Mouse (Mus musculus): Measurements from ENCODE around the gene Rho.

The Rho gene

DNA sequence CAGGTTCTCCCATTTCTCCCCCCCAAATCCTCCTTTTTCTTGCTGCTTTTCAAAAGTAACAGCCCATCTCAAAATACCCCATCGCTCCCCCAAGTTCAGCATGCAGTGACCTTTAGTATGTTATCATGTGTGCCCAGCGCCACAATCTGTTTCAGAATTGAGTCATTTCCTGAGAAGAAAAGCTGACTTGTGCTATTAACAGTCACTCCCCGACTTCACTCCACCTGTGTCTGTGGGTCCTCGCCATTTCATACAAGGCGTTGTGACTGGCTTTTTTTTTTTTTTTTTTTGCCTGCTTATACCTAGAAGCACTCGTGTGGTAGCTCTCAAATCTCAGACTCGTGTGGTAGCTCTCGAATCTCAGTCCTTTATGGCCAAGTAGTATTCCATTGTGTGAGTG is 14.1 kb downstream of the Rho start:
- in situ Hi-C loops (cut with MboI; ENCODE audit: unreplicated experiment in 2 of 2), result loop anchor here in 1 of 2 experiments (5.0 kb wide), 1 partner anchor 37 kb away; no protein-coding TSS in a partner anchor

DNA sequence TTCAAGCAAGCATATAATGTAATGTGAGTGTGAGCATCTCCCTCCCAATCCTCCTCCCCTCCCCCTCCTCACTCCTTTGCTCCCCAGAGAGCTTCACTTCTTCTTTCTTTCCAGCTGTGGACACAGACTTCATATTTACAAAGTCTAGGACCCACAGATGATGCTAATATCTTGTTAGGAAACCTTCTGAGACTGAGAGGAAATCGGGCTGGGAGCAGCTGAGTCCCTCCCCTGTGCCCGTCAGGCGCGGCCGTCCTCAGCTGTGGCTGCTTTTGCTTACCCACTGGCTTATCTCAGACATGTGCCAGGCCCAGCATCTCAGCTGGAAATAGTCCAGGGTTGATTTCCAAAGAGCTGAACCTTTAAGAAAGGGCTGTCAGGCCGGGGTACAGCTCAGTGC is 14.8 kb downstream of the Rho start:
- in situ Hi-C loops (cut with MboI; ENCODE audit: unreplicated experiment in 2 of 2), result loop anchor here in 1 of 2 experiments (5.0 kb wide), 1 partner anchor 36 kb away; no protein-coding TSS in a partner anchor

DNA sequence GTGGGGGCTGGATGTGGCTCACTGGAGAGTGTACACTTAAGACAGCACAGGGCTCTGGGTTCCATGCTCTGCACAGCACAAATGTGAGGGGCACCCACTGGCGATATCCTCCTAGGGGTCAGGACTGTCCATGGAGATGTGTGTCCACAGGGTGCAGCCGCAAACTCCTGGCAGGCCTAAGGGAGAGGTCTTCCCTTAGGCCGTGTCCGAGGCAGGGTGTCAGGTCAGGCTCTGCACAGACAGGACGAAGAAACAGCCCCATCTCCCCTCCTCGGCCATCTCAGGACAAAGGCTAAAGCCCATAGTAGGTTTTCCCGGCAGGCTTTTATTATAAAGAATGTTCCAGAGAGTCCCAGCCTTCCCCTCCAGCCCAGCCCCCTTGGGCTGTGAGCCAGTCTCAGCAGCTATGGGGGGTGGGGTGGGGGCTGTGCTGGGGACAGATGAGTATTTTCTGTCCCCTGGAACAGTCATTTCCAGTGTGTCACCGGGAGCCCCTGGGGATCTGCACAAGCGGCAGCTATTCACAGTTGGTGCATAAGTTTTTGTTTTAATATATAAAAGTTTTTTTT is 23.0 kb downstream of the Rho start:
- in situ Hi-C loops (cut with MboI; ENCODE audit: unreplicated experiment in 2 of 2), result no loop called here

DNA sequence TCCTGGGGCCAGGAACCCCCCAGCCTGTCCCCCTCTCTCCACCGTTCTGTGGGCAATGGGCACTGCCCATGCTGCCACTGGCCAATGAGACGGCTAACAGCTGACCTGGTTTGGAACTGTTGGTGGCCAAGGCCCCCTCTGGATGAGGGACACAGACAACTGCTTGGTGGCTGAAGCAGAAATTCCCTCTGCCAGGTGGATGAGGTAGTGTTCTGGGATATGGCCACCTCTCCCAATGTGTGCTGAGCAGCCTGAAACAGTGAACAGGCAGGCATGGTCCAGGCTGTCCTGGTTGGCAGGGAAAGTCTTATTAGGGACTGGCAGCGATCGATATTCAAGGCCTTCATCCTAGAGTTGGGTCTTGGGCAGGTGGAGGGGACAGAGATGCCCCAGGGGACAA is 23.6 kb downstream of the Rho start:
- in situ Hi-C loops (cut with MboI; ENCODE audit: unreplicated experiment in 2 of 2), result no loop called here

DNA sequence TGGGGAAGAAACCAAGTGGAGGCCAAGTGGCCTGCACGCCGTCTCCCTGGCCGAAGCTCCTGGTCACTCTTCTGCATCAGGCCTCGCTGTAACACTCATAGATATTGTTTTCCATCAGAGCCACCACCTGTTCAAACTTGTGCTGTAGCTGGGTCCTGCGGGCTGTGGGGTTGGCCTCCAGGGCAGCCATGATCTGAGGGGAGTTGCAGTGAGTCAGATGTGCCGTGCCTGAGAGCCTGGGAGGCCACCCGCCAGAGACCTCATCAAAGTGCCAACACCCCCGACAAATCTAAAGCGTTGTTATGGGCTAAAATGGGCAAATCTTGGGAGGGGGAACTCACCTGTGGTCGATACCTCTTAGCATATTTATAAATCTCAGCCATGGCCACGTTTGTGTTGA is 24.1 kb downstream of the Rho start:
- in situ Hi-C loops (cut with MboI; ENCODE audit: unreplicated experiment in 2 of 2), result no loop called here

DNA sequence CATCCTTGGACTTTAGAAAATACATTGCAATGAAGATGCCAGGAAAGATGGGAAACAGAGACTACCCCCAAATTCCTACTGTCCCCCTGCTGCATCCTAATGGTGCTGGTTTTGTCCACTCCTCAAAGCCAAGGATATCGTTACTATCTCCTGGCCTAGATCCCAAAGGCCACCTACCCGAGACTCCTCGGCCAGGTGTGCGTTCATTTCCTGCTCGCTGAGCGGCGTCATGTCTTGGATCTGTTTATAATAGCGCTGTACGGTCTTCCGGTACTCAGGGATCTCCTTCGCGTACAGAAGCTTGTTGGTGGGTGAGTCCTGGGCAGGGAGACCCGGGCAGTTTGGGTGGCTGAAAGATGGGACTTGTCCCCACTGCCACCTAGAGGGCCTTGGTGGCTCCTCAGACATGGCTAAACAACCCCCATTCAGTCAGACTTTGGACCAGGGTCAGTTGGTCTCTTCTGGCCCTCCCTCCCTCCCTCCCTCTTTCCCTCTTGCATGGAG is 24.9 kb downstream of the Rho start:
- in situ Hi-C loops (cut with MboI; ENCODE audit: unreplicated experiment in 2 of 2), result no loop called here

DNA sequence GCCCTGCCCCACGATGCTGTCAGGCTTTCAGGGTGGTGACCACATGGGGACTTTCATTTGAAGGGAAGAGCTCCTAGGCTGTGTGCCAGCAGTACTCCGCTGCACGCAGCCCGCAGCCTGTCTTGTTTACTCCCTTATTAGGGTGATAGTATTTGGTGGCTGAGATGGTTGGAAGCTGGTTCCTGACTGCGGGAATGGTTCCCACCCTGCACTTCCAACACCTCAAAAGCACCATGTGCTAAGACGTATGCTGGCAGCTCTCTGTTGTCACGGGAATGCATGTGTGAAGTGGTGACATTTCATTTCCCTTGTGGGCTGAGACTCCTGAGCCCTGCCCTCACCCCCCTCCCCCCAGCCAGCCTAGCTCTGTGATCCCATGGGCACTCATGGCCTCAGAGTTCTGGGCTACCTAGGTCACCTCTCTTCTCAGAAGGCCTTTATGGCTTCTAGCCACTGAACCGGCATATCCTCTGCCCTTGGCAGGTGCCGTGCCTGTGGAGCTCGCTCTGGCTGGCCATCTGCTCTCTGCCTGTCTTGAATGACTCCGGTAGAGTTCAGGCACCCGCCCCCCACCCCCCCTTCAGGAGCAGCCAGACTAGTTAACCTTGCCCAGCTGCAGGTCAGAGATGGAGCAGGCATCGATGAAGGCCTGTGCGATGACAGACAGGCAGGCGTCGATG is 25.5 kb downstream of the Rho start:
- in situ Hi-C loops (cut with MboI; ENCODE audit: unreplicated experiment in 2 of 2), result no loop called here

DNA sequence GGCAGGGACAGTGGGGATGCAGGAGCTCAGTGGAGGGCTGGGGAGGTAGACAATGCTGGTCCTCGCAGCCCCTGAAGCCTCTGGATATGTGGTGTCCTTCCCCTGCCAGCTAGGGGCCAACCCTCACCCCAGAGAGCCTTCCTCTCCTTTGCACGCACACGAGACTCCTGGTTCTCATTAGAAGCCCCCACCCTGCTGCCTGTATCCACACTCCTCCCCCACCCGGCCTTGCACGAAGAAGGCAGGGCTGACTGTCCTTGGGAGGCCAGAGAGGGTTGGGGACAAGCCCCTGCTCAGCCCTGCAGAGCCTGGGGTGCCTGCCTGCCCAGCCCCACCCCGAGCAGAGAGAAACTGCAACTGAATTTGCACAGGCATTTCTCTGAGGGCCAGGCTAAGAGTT is 26.1 kb downstream of the Rho start:
- in situ Hi-C loops (cut with MboI; ENCODE audit: unreplicated experiment in 2 of 2), result no loop called here

DNA sequence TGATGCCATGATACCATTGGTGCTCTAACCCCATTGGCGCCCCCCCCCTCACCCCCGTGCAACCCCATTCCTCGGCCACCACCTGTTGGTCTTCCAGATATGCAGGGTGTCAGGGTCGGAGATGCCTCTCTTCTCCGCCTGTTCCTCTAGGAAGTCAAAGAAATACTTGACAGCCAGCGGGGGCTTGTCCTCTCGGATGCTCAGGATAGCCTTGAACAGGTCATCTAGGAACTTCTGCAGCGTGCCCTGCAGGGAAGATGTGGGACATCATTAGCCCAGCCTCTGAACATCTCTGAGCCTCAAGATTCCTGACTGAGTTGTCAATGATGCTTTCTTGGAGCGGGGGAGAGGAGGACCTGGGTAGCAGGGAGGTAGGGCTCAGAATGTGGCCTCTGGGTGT is 26.9 kb downstream of the Rho start:
- in situ Hi-C loops (cut with MboI; ENCODE audit: unreplicated experiment in 2 of 2), result no loop called here

DNA sequence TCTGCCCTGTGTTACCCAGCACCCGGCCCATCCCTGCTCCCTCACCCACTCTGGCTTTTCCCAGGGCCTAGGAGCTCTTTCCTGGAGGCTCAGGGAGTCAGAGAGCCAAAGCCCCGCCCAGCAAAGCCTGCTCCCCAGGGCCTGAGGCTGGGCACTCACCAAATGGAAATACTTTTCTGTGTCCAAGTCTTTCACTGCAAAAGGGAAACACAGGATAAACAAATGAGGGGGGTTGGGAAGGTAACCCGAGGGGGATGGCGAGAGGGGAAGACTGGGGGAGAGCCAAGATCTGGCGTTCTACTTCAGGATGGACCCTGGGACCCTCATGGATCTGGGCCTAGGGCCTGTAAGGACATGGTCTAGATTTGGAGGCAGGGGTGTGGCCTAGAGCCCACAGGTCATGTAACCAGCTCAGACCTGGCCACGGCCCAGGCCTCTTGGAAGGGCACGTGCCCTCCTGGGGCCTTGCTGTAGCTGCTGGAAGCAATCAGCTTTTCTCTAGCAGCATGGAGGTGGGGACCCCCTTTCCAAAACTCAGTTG is 27.7 kb downstream of the Rho start:
- in situ Hi-C loops (cut with MboI; ENCODE audit: unreplicated experiment in 2 of 2), result no loop called here

DNA sequence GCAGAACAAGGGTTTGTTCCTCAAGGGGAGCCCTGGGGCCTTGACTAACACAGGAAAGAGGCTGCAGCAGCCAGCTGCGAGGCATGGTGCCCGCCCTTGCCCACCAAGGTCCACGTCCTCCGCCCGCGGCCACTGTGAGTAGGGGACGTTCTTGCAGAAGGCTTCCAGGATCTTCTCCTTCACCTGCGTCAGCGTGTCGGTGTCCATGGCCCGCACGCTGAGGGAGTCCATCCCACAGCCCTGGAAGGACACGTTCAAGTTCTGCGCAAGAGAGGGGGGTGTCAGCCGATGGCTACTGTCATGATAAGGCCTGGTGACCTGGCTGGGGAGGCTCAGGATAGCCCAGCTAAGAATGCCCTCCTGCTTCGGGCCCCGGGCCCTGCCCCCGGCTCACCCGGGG is 28.8 kb downstream of the Rho start:
- in situ Hi-C loops (cut with MboI; ENCODE audit: unreplicated experiment in 2 of 2), result no loop called here

DNA sequence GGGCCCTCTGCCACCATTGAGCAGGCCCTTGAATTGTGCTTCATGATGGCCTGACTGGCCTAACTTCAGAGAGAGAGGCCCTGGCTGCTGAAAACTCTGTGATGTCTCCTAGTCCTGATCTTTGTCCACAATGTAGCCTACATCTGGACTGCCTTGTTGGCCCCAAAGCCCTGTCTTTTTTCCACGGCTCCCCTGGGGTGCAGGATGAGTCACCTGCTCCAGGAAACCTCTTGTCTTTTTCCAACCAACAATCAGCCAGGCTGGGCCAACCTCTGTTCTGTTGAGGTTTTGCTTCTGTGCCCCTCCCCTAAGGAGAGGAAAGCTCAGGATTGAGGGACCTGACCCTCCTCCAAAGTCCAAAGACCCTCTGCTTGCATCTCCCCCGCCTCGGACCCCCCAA is 30.2 kb downstream of the Rho start:
- in situ Hi-C loops (cut with MboI; ENCODE audit: unreplicated experiment in 2 of 2), result no loop called here

DNA sequence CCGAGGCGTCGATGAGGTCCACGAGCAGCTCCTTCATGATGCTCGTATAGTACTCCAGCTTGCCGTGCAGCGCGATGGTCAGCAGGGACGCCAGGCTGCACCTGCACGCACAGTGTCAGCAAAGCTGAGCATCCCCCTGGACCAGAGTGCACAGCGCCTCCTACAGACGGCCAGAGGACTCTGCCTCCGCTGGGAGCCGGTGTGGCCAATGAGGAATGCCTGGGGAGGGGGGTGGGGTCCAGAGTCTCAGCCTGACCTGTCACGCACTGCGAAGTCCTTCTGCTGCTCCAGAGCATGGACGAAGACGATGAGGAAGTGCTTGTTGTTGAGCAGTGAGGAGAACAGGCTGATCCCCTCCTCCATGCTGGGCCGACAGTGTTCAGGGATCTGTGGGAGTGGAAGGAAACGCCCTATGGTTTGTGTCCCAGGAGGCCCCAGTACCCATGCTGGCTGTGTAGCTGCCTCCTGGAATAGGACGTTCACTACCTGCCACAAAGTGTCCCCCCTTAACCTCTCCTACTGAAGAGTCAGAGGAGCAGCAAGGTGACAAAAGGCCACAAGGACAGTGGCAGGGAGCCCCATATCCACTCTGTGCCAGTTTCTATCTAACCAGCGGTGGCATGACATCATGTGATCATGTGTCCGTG is 31.0 kb downstream of the Rho start:
- in situ Hi-C loops (cut with MboI; ENCODE audit: unreplicated experiment in 2 of 2), result no loop called here

DNA sequence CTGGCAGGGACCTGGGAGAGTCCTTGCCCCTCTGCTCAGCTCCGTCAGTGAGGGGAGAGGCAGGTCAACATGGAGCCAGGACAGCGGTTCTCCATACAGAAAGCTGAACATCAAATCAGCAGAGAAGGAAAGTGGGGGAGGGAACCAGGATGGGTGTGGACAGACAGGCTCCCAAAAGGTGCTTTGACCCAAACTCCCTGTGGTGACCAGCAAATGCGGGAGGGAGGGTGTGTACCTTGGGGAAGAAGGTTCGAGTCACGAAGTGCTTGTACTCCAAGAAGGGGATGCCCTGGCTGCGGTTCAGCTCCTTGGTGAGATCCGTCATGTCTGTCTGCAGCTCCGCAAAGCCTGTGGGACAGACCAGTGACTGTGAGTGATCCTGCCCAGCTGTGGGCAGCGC is 32.1 kb downstream of the Rho start:
- in situ Hi-C loops (cut with MboI; ENCODE audit: unreplicated experiment in 2 of 2), result no loop called here

DNA sequence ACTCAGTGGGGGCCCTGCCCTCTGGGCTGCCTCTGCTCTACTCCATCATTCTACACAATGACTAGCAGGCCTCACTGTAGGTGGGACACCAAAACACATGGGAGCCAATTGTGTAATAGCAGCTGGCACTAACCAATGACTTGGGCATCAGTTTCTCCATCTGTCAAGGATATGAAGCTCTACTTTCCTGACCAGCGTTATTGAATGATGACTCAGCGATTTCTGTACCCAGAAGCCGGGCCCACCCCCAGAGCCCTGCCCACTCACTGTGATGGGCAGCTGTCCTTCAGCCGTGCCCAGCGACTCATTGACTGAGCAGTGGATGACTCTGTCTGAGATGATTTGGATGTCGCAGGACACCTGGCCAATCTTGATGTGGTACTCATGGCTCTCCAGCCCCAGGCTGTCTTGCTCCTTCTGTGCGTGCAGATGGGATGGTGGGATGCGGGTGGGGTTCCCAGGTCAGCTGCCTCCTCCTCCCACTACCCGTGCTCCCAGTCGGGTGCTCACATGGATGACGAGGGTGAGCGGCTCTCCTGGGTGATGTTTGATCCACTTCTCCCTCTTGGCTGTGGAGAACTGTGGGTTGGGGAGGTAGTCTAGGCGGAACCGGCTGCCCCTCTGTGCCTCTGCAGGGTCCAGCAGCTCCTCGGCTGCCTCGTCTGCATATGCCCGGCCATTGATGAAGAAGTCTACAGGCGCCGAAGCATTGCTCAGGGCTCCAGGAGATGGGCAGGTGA is 34.8 kb downstream of the Rho start:
- in situ Hi-C loops (cut with MboI; ENCODE audit: unreplicated experiment in 2 of 2), result no loop called here

DNA sequence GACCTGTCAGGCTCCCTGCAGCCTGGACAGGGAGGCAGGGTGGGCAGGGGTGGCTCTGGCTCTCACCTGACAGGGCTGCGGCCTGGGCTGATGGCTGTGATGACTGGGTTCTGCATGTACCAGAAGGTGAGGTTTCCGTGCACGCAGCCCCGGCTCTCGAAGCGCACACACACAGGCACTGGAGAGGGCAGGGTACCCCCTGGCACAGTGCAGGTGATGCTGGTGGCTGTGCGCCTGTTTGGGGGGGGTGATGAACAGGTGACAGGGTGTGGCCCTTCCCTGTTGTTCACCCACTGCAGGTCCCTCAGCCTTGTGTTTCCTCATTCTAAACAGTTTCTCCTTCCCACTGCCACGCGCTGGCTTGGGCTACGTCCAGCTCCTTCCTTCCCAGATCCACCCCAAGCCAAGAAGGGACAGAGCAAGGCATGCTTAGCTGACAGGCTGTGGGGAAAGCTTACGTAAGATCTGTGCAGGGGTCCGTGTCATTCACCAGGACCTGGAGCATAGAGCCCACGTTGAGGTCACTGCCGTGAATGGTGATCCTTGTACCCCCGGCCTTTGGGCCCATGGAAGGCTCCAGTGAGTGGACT is 35.8 kb downstream of the Rho start:
- in situ Hi-C loops (cut with MboI; ENCODE audit: unreplicated experiment in 2 of 2), result no loop called here

DNA sequence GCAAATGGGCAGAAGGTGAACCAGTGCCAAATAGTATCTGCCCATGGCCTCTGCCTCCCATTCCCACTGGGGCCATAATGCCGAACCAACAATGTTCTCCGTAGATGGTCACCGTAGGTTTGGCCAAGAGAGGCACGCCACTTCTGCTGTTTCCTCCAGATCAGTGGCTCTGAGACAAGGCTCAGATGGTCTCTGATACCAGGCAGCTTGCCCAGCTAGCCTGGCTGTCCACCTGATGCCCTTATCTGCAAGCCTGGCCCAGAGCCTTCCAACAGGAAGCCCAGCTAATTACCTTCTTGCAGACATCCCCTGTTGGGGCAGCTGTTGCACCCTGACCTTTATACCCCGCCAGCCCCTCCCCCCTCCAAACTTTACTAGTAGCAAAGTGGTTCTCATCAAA is 36.5 kb downstream of the Rho start:
- in situ Hi-C loops (cut with MboI; ENCODE audit: unreplicated experiment in 2 of 2), result no loop called here

DNA sequence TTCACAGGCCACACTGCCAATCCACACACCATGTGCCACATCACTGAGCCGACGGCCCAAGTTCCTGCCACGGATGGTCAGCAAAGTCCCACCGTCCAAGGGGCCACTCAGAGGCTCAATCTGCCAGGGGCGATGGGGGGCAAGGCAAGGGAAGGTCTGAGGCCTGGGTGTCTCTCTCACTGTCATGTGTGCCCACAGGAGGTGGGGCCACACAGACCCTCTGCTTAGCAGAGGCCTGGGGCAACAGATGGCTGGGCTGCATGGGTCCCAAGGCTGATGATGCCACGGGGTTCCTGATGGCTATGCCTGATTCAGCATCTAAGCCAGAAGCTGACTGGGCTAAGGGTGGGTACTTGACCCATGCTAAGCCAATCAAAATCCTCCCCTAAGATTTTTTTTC is 37.2 kb downstream of the Rho start:
- in situ Hi-C loops (cut with MboI; ENCODE audit: unreplicated experiment in 2 of 2), result no loop called here

DNA sequence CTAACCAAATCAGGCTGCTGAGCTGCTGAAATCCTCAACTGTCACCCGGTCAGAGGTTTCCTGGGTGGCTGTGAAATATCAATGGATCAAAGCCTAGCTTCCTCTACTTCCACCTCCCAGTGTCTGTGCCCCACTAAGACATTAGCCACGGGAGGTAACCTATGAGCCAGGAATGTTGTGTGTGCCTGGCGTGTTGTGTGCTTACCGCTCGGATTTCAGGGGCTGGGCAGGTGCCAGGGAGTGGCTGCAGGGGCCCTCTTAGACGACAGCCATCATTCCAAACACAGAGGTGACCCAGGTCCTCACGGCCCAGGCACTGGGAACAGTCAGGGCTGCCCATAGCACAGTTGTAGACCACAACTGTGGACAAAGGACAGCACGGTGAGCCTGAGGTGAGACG is 37.6 kb downstream of the Rho start:
- in situ Hi-C loops (cut with MboI; ENCODE audit: unreplicated experiment in 2 of 2), result no loop called here

DNA sequence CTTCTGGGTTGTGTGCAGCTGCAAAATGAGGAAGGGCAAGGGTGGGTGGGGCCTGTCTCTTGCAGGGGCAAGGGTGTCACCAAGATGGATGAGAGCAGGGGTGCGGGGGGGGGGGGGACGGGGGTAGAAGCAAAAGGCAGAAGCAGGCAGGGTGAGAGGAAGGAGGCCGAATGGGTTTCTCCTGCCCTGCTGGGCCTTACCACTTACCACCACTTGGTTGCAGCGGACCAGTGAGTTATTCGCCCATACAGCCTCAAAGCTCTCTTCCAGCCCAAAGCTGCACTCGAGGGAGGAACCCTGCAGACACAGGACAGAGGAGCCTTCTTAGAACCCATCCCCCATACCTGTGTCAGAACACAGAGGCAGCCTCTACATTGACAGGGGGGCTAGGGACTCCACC is 38.4 kb downstream of the Rho start:
- in situ Hi-C loops (cut with MboI; ENCODE audit: unreplicated experiment in 2 of 2), result no loop called here
